Mouse (Mus musculus): ENCODE results near the gene Gm3880.
"Not testable (repeated sequence)": the region's sequence is repeated elsewhere in the genome, so short reads cannot be mapped to it uniquely, and the experiment has no call there.

Gm3880 gene

DNA sequence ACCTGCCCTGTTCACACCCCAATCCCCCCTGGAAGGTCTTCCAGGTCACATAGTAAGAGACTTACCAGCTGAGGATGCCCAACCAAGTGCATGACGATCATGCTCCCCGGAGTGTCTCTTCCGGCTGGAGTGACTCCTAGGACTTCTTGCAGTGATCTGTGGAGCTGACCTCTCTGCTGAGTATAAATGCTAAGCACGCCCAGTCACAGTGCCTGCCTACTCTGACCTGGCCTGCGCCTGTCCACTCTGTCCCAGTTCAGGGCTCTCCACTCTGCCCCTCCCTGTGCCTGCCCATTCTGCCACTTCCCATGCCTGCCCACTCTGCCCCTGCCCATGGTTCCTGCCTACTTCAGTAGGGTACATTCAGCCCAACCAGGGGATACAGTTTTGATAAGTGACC lies at the start of gene Gm3880:
Gm3880 (minus strand) TSS at position 101 of the 400 bp plus-strand sequence.
- DNase-seq: not testable (repeated sequence)

DNA sequence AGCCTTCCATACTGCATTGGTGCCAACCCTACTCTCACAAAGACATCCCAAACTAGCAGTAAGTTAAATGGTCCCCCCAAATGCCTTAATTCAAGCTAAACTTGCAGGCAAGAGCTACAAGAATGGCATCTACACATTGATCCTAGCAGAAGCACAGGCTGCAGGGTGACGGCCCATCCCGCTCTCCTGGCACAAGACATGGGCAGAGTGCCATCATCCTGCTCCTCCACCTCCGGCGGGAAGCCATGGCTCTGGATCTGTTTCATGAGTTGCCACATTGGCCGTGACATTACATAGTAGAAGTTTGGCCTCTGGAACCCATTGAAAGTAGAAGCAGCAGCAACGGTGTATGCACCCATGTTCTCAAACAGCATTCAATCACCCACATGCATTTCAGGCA lies 37.5 kb upstream of the Gm3880 start:
- not testable (repeated sequence) for DNase-seq

DNA sequence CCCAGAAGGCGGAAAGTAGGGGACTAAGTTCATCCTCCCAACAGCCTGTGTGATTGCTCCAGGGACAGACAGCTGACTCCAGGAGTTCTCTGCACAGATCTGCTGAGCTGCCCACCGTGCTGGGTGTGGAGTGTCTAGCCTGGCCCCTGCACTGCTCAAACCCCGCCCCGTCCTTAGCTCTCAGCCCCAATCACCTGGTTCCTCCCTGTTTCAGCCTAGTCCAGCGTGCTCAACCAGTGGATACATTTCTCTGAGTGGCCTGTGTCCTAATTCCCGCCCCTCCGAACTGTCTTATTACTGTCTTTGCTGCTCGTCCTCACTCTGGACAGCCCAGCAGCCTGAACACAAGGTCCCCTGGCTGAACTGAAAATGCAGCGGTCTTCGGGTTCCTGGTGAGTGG lies 20.8 kb upstream of the Gm3880 start, which contains the start of the genes Gm9112 and Dmrtc1b:
Gm9112 (minus strand) TSS at position 101 of the 400 bp plus-strand sequence.
Dmrtc1b (plus strand) TSS at position 331 of the 400 bp plus-strand sequence.
- not testable (repeated sequence) for DNase-seq

GRCm38 (mm10) chrX:102700636-102701035 lies 13.9 kb upstream of the Gm3880 start:
- DNase-seq: not testable (repeated sequence)

- DNase-seq: peak; percentile 32
Observed at GRCm38 (mm10) chrX:102689252-102689651, 2.5 kb upstream of the Gm3880 start.

GRCm38 (mm10) chrX:102684706-102685105 lies 2.1 kb downstream of the Gm3880 start:
- not testable (repeated sequence) for DNase-seq

- DNase-seq: no peak
Observed at GRCm38 (mm10) chrX:102666641-102667040, 20.1 kb downstream of the Gm3880 start.

DNA sequence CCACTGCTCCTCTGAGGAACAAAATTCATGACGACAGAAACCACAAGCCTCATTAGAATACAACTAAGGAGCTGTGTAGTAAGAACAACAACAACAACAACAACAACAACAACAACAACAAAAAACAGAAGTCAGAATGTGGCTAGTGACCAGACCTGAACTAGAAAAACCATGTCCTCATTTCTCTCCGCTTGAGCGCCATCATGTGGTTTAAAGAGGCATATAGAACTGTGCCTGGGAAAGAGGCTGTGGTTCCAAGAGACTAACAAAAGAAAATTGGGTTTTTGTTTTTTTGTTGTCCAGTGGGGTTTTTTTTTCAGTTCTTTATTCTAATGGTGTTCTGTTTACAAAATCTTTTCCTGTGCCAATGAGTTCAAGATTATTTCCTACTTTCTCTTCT lies 26.1 kb downstream of the Gm3880 start:
- peak; percentile 22 for DNase-seq

- DNase-seq: no peak
Observed at GRCm38 (mm10) chrX:102645691-102646090, 41.1 kb downstream of the Gm3880 start.

DNA sequence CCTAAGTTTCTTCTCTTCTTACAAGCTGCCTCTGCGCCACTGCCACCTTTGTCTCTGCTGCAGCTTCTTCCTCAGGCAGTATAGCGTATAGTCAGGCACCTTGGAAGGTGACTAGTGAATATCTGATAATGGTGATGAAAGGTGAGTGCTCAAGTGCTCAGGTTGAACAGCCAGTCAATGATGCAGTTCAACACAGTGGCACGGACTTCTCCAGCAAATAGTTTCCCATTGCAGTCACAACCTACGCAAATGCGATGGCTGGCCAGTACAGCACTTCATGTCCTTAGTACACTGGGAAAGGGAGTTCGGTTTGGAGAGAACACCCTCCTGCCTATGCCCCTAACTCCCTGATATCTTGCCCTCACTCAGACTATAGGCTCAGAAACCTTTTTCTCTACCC lies 41.6 kb downstream of the Gm3880 start:
- DNase-seq: no peak

DNA sequence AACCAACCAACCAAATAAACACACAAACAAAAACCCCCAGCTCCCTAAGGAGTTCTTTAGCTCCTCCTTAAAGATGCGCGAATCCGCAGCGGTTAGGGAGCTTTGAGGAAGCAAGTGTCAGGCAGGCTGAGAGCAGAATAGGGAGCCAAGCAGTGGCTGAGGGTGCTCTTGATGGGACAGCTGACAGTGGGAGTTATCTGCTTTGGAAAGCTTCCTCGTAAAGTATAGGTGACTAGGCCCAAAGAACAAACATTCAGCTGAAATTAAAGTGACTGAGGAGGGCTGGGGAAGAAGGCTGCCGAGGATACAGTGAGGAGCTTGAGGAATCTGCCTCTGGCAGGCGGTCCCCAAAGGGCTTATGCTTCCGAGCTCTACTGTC lies 42.2 kb downstream of the Gm3880 start:
- DNase-seq: no peak

DNA sequence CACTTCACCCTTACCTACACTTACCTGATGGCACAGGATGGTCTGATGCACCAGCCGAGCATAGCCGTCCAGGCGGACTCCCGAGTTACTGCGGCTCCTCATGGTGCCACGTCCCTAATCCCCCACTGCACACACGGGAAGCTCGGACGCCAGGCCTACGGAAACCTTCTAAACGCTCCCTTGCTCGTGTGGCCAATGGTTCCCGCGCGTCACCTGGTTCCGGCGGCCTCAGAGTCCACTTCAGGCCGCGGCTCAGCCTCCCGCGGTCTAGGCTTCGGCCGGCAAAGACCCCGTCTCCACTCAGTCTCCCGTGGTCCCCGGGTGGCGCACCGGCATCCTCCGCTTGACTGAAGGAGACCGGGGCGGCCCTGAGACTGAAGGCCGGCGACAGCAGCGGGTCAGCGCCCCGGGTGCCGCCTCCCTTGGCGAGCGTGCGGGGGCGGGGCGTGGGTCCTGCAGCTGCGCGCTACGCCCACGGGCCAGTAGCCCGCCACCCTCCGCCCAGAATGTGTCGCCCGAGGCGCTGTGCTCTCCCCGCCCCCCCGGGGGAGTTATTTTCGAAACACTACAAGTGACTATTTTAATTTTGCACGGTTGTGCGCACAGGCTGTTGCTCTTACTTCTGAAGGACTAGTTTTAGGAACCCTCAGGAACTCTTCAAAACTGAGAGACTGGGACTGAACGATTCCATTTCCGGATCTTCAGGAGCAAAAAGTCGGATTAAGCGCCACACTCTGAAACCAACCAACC lies 42.8 kb downstream of the Gm3880 start, which contains the start of gene Phka1:
Phka1 (minus strand) TSS at position 424 of the 750 bp plus-strand sequence.
- DNase-seq: peak; percentile 79
